Mouse (Mus musculus): Measurements from ENCODE around the gene Brpf3. TPM values are rescaled to one million over a fixed set of nuclear protein-coding genes. Genes with fewer than 3 reads are reported as not detected.
A peak's percentile ranks its signal among the peaks of the same experiment; 100 is the strongest.

Brpf3 gene
- polyA plus RNA-seq, 1 experiment = 47.5 TPM

DNA sequence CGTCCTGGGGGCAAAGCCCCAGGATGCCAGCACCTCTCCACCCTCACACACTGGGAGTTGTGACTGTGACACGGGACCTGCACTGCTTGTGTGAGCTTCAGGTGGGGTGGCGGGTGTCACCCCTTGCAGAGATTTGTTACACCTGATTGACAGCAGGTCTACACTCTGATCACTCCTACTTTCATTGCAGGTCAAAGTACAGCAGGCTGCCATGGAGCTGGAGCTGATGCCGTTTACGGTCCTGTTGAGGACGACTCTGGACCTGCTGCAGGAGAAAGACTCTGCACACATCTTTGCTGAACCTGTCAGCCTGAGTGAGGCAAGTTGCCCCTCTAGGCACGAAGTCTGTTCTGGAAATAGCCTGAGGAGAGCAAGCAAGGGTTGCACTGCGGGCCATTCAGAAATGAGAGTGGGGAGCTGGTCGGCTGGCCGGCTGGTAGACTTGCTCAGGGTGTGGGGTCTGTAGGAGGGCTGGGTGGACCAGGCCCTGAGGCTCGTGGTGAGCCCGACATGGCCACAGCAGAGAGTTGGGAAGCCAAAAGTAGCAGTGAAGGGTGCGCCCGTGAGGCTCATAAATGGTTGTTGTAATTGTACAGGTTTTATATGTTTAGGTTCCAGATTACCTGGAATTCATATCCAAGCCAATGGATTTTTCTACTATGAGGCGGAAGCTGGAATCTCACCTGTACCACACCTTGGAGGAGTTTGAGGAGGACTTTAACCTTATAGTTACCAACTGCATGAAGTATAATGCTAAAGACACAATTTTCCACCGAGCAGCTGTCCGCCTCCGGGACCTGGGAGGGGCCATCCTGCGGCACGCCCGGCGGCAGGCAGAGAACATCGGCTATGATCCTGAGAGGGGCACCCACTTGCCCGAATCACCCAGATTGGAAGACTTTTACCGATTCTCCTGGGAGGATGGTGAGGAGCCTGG lies 16.3 kb downstream of the Brpf3 start:
- DNase-seq (ENCODE audit: low read depth) = no peak
- TF ChIP-seq POLR2A (IDR thresholded peaks at IDR 0.05; ENCODE audit: borderline replicate concordance, extremely low read depth, insufficient read depth, insufficient read length, poor library complexity, severe bottlenecking) (no peak), CTCF (IDR thresholded peaks at IDR 0.05; ENCODE audit: borderline replicate concordance, extremely low read depth, insufficient read depth, insufficient read length) (no peak)

- no peak for DNase-seq (ENCODE audit: low read depth)
Observed at GRCm38 (mm10) chr17:28820189-28820588, 19.3 kb downstream of the Brpf3 start.

GRCm38 (mm10) chr17:28823004-28823745 lies 22.3 kb downstream of the Brpf3 start:
- TF ChIP-seq POLR2A (IDR thresholded peaks at IDR 0.05; ENCODE audit: borderline replicate concordance, extremely low read depth, insufficient read depth, insufficient read length, poor library complexity, severe bottlenecking) (no peak), CTCF (IDR thresholded peaks at IDR 0.05; ENCODE audit: borderline replicate concordance, extremely low read depth, insufficient read depth, insufficient read length) (no peak)
- peak; percentile 3 for DNase-seq (ENCODE audit: low read depth)

More at GRCm38 (mm10) chr17:28820189-28820588, 19.3 kb downstream of the Brpf3 start:
- TF ChIP-seq CTCF (IDR thresholded peaks at IDR 0.05; ENCODE audit: borderline replicate concordance, extremely low read depth, insufficient read depth, insufficient read length) (no peak), POLR2A (IDR thresholded peaks at IDR 0.05; ENCODE audit: borderline replicate concordance, extremely low read depth, insufficient read depth, insufficient read length, poor library complexity, severe bottlenecking) (no peak)

DNA sequence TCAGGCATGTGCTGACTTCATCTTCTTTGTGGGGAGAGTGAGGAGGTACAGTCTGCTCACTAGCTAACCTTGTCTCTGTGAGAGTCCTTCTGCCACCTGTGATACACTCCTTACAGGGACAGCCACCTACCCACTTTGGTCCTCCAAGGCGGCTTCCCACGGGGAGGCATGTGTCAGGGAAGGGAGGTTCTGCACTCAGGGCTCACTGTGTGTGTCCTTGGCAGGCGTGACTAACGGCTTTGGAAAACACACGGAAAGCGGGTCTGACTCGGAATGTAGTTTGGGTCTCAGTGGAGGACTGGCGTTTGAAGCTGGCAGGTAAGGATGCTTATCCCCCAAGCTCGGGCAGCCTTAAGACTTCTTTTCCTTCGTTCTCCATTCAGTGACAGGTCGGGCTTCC lies 22.9 kb downstream of the Brpf3 start:
- TF ChIP-seq POLR2A (IDR thresholded peaks at IDR 0.05; ENCODE audit: borderline replicate concordance, extremely low read depth, insufficient read depth, insufficient read length, poor library complexity, severe bottlenecking) = no peak
- no peak for TF ChIP-seq CTCF (IDR thresholded peaks at IDR 0.05; ENCODE audit: borderline replicate concordance, extremely low read depth, insufficient read depth, insufficient read length)
- no peak for DNase-seq (ENCODE audit: low read depth)

GRCm38 (mm10) chr17:28824896-28825295 lies 24.0 kb downstream of the Brpf3 start:
- DNase-seq (ENCODE audit: low read depth) = no peak
- TF ChIP-seq CTCF (IDR thresholded peaks at IDR 0.05; ENCODE audit: borderline replicate concordance, extremely low read depth, insufficient read depth, insufficient read length) = no peak
- TF ChIP-seq POLR2A (IDR thresholded peaks at IDR 0.05; ENCODE audit: borderline replicate concordance, extremely low read depth, insufficient read depth, insufficient read length, poor library complexity, severe bottlenecking) = no peak

DNA sequence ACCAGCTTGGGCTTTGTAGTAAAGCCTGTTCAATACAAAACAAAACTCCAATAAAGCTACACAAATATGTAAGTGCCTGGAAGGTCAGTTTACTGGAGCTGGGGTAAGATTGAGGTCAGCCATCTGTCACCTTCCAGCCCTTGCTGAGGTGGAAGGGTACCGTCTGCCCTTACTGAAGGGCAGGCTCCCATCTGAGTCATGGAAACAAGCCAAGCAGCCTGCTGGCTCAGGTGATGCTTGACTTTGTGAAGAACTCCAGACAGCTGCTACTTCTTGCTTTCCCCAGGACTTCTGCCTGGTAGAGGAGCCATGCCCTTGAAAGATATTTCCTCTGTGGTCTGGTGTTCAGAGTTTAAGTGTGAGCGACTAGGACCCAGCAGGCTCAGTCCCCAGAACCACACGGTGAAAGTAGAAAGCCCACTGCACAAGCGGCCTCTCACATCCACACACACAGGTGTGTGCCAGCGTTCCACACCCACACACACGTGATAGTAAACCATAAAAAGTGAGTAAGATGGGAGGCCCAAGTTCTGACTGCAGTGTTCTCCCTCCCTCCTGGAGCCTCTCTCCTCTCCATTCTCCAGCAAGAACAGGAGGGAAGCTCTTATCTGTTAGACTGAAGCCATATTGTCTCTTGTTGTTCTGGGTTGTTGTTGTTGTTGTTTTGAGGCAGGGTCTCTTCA lies 24.6 kb downstream of the Brpf3 start:
- no peak for TF ChIP-seq CTCF (IDR thresholded peaks at IDR 0.05; ENCODE audit: borderline replicate concordance, extremely low read depth, insufficient read depth, insufficient read length)
- TF ChIP-seq POLR2A (IDR thresholded peaks at IDR 0.05; ENCODE audit: borderline replicate concordance, extremely low read depth, insufficient read depth, insufficient read length, poor library complexity, severe bottlenecking) = no peak
- DNase-seq (ENCODE audit: low read depth) = no peak

GRCm38 (mm10) chr17:28827665-28828231 lies 26.9 kb downstream of the Brpf3 start:
- TF ChIP-seq POLR2A (IDR thresholded peaks at IDR 0.05; ENCODE audit: borderline replicate concordance, extremely low read depth, insufficient read depth, insufficient read length, poor library complexity, severe bottlenecking) = no peak
- TF ChIP-seq CTCF (IDR thresholded peaks at IDR 0.05; ENCODE audit: borderline replicate concordance, extremely low read depth, insufficient read depth, insufficient read length) = no peak
- no peak for DNase-seq (ENCODE audit: low read depth)

DNA sequence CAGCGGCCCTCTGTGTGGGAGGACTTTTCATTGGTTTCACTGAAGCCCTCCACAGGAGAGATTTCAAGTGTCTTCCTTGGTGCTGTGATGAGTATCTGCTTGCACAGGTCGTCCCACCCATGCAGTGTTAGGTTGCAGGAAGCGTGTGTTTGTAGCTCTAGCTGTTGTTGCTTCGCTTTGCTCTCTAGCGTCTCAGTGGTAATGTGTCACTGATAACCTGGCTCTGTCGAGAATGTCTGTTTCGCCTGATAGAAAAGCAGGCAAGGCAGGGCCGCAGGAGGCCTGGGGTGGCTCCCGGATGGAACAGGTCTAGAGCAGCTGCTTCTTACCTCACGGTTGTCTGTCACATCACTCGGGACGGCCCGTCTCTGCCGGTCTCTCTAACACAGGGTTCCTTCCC lies 28.2 kb downstream of the Brpf3 start:
- TF ChIP-seq POLR2A (IDR thresholded peaks at IDR 0.05; ENCODE audit: borderline replicate concordance, extremely low read depth, insufficient read depth, insufficient read length, poor library complexity, severe bottlenecking) (no peak), CTCF (IDR thresholded peaks at IDR 0.05; ENCODE audit: borderline replicate concordance, extremely low read depth, insufficient read depth, insufficient read length) (no peak)
- no peak for DNase-seq (ENCODE audit: low read depth)

- TF ChIP-seq POLR2A (IDR thresholded peaks at IDR 0.05; ENCODE audit: borderline replicate concordance, extremely low read depth, insufficient read depth, insufficient read length, poor library complexity, severe bottlenecking) (no peak), CTCF (IDR thresholded peaks at IDR 0.05; ENCODE audit: borderline replicate concordance, extremely low read depth, insufficient read depth, insufficient read length) (no peak)
- DNase-seq (ENCODE audit: low read depth) = no peak
Observed at GRCm38 (mm10) chr17:28831065-28831464, 30.2 kb downstream of the Brpf3 start.

DNA sequence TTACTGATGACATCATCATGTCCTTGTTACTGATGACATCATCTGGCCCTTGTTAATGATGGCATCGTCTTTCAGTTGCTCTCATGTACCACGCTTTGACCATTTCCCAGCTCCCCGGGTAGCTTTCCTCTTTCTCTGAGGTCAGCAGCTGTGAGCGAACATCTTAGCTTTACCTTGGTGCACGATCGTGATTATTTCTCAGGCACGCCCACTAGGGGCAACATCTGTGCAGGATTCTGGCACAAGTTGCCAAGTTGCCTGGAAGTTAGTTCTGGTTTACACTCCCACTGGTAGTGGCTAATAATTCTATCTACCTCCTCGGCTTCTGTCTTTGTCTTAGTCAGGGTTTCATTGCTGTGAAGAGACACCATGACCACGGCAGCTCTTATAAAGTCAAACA lies 31.1 kb downstream of the Brpf3 start:
- TF ChIP-seq CTCF (IDR thresholded peaks at IDR 0.05; ENCODE audit: borderline replicate concordance, extremely low read depth, insufficient read depth, insufficient read length) (peak; percentile 24; the same call in 1 of the 2 replicates), POLR2A (IDR thresholded peaks at IDR 0.05; ENCODE audit: borderline replicate concordance, extremely low read depth, insufficient read depth, insufficient read length, poor library complexity, severe bottlenecking) (no peak)
- no peak for DNase-seq (ENCODE audit: low read depth)

Measured in brain, embryonic 14.5 days (tissue).